Mouse (Mus musculus) thymus, postnatal 36 days (tissue): ENCODE data around the gene Orc4.
"Not testable (repeated sequence)": the region's sequence is repeated elsewhere in the genome, so short reads cannot be mapped to it uniquely, and the experiment has no call there.

ENCODE experiments used
- DNase-seq, 2 experiments: peaks; one replicate each; pipeline ENCODE4 v3.0.0; 2022; ENCODE audit warnings: mixed read lengths in 2 of 2

Gene Orc4

GRCm38 (mm10) chr2:48950252-48950315 is at the start of gene Orc4:
TSS of gene Orc4 (minus strand) at chr2:48950277.
- no peak for DNase-seq

DNA sequence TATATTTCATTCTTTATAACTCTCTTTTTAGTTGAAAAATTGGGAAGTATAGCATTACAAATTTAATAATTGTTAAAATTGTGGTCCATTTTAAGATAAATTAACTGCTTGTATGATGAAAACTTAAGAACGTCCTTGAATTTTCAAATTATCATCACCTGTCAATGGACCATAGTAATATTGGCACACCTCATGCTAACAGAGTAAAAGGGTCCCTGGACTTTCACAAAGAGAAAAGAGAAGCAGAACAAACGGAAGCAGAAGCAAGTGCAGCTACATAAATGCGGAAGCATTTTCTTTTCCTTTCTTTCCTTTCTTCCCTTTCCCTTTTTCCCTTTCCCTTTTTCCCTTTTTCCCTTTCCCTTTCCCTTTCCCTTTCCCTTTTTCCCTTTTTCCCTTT is 40.2 kb upstream of the Orc4 start:
- DNase-seq = no peak

DNA sequence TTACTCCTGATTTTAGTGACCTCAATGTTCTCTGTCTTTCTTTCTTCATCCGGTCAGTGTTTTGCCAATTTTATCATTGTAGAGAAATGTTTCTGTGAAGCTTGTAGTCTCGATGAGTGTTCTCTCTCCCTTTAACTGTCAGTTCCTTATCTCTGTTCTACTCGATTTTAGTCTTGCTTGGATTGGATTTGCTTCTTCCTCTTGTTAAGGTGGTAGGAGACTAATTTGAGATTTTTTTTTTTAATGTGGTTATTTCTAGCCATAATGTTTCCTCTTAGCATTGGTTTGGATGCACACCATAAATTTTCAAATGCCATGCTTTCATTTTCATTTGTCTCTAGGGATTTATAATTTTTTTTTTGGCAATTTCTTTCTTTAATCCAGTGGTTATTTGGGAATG is 28.8 kb upstream of the Orc4 start:
- DNase-seq = no peak

DNA sequence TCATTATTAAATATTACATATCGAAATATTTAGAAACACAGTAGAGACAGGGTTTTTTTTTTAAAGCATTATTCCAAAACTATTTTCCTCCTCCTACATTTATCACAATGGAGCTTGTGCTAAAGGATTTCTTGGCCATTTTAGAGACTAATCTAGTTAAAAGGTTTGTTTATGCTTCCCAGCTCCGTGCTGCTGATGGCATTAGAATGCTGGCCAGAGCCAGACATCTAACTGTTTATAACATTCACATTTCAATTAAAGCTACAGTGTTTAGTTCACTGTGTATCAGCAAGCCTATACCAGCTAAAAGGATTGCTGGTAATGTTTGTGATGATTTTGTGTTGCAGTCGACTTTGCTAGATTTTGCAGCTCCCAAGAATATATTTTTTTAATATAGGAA is 6.5 kb upstream of the Orc4 start:
- no peak for DNase-seq

DNA sequence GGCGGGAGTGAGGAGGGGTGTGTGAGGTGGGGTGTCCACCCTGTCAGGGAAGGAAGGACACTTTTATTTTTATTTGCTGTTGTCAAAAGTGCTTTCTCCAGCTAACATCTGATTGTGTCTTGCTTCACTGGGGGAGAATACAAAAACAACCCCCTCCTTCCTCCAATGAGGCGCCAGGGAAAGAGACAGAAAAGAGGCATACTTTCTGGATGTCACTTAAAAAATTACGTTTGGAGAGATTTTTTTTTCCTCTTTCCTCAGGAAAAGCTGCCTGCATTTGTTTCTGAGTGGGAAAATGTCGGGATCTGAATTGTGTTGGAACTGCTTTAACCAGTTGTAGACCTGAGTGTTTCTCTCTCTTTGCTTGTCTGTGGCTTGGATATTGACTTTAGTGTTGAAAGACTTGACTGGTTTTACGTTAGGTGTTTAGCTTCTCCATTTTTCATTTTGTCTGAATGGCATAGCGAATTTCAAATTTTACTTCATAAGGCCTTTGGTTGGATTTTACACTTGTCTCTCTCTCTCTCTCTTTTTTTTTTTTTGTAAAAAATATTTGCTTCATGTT is 321 bp upstream of the Orc4 start:
- no peak for DNase-seq

GRCm38 (mm10) chr2:48949743-48950251 is 280 bp downstream of the Orc4 start:
- peak in 1 of 2 experiments; percentile 69 for DNase-seq

DNA sequence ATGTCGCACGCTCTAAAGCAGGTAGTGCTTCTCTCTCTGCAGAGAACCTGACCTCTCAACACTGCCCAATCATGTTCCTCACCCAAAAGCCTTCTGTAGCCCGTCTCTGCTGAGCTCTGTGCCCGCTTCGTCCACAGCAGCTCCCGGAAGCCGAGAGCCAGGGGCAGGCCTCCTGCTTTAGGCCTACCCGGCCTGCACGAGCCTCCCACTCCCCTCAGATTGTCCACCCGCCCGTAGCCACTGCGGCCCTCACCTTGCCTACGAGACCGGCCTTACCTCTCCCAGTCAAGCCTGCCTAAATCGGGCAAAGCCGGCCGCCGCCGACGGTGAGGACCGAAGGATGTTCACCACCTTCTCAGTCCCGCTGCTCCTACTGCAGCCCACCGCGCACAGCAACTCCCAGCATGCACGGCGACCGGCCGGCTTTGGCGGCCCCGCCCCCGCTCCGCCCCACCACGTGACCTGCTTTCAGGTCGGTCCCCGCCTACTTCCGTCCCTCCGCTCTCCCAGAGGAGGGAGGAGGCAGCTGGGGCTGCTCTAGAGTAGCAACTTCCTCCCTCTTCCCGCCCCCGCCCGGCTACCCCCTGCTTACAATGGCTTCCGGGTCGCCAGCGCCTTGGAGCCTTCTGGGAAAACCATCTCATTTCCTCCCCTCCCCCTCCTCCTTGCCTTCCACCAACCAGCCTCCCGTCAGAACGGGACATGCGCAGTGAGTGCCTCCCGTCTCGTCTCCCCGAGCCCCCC is 1.1 kb downstream of the Orc4 start, which contains the start of gene Mbd5:
Gene Mbd5 (plus strand): TSS at position 668 of the 744 bp plus-strand sequence.
- DNase-seq = peak; percentile 99 to 100

DNA sequence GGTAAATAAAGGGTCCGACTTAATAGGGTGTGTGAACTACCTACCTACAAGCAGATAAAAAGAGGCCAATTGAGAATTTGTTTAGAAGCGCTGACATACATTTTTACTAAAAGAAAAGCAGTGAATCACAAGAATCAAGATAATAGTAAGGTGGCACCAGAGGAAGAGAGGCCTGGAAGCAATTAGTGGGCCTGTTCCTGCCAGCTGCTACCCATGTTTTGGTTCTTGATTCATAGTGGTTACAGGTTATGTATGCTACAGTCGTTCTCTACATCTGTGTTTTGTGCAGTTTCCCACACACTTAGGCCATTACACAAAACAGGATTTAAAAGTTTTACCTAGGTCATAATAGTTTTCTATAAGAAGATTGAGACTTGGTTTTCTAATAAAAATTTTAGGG is 2.3 kb downstream of the Orc4 start:
- DNase-seq = no peak

- no peak for DNase-seq
These were observed 15.0 kb downstream of the Orc4 start for GRCm38 (mm10) chr2:48935058-48935457.

DNA sequence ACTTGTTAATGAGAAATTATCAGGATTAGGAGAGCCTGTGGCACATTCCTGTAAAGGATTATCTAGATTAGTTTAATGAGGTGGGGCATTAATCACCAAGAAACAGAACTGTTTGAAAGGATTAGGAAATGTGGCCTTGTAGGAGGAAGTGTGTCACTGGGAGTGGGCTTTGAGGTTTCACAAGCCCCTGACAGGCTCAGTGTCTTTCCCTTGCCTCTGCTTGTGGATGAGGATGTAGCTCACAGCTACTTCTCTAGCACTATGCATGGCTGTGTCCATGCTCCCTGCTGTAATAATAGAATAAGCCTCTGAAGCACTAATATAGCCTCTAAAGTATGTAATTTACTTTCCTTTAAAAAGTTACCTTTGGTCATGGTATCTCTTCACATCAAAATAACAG is 34.2 kb downstream of the Orc4 start:
- DNase-seq = no peak

DNA sequence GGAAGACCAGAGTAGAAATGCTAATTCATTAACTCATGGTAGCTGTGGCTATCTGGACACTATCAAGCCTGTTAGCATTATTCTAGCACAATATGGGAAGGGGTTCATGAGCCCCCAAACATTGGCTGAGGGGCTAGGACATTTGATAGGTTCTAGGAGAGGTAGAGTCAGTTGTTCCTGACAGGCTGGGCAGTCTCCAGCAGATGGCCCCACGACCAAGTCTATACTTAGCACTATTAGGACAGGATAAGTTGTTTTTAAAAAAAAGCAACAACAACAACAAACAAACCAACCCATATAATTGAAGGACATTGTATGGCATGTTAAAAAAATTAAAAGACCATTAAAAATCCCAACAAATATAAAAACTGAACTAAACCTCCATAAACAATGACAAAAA is 35.9 kb downstream of the Orc4 start:
- DNase-seq = no peak

GRCm38 (mm10) chr2:48908866-48909265 is 41.2 kb downstream of the Orc4 start:
- DNase-seq = no peak

DNA sequence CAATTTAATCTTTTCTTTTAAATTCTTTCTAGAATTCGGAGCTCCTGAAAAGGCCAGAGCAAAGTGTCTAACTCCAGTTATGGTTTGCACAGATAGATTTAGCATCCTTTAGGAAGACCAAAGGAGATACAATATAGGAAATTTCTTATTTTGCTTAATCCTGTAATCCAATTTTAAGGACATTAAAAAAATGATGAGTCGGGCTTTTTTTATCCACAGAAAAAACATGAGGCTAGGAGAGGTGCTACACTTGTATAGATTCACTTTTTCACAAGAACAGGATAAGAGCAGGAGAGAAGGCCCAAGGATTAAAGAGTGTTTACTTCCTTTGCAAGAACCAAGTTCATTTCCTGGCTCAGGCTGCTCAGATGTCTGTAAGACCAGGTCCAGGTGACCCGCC is 54.9 kb downstream of the Orc4 start:
- no peak for DNase-seq

GRCm38 (mm10) chr2:48885945-48886344 is 64.1 kb downstream of the Orc4 start:
- DNase-seq = peak; percentile 7 to 14

- DNase-seq = no peak
These were observed 81.7 kb downstream of the Orc4 start for GRCm38 (mm10) chr2:48868199-48868913.

- DNase-seq = not testable (repeated sequence)
These were observed 84.5 kb downstream of the Orc4 start for GRCm38 (mm10) chr2:48865596-48865995.
